Mouse (Mus musculus) left cerebral cortex, postnatal 14 days (tissue): ENCODE measurements around the gene 1810010D01Rik. TPM values are rescaled to one million over a fixed set of nuclear protein-coding genes. Genes with fewer than 3 reads are reported as not detected.

Source experiments
- DNase-seq, 2 experiments: peaks; one replicate each; pipeline ENCODE4 v3.0.0; 2021 to 2022; ENCODE audit warnings: low spot score in 2 of 2, mixed read lengths in 1 of 2
- intact Hi-C: fragments of 180-260 bp; cut with DNase I; formaldehyde crosslinking; loops from one replicate; pipeline ENCODE4 v1.15.1; 2025
- total RNA-seq, 2 experiments: library from RNA; stranded (reverse); gene quantifications; 2 replicates each; pipeline ENCODE4 v1.2.3; 2021

Gene 1810010D01Rik
- total RNA-seq, 2 experiments from 2014 or later = not detected

DNA sequence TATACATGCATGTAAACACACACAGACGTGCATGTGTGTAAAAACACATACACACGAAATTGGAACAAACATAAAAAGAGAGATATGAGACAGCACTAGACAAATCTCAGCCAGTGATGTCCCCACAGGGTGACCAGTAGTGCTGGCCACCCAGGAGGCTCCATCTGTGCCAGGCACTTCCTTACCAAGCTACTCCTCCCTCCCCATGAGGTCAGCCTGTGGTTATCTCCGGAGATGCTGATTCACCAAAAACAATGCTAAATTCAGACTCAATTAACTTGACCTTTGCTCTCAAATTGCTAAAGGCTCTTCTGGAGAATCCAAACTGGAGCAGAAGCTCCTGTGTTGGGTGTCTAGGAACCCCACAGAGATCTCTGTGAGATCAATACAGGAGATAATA is 20.1 kb downstream of the 1810010D01Rik start:
- DNase-seq = no peak
- intact Hi-C loops = no loop called here

DNA sequence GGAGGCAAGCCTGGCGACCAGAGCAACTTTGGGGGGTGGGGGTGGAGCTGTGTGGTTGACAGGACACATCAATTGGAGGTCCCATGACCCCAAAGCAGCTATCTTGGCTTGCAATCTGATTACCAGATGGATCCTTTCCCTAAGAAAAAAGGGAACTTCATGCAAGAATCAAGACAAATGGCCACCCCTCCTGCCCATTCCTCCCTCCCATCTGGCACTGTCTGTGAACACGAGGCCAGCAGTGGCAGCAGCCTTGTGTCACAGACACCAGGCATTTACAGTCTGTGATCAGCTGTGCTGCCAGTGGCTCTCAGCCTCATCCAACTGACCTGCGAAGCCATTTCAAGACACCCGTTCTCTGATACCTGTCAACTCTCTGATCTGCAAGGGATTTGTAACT is 25.5 kb downstream of the 1810010D01Rik start:
- no peak for DNase-seq
- intact Hi-C loops = no loop called here

DNA sequence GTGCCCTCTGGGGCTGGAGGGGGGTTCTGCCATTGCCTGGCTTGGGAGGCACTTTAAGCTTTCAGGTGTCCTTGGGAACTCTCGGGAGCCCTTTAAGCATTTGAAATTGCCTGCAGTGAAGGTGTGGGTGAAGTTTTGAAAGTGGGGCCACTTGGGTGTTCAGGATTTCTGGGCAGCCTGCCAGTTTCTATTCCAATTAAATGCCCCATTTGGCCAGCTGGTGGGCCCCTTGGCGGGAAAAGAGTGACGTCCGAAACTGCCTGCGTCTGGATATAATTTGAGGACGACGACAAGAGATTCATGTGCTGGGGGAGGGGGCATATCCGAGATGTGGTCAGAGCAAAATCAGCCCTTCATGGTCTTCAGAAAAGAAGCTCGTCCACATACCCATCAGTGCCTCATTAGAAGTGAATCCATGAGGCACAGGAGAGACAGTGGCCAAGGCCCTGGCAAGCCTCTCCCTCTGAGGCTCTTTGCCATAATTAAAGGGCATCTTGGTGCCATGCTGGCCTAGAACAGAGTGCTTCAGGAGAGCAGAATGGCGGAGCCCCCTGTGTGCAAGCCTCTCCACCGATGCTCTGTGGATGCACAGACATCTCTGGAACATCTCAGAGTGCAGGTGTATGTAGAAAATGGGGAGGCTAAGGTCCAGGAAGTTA is 26.4 kb downstream of the 1810010D01Rik start:
- intact Hi-C loops = no loop called here
- peak; percentile 36 to 39 for DNase-seq

DNA sequence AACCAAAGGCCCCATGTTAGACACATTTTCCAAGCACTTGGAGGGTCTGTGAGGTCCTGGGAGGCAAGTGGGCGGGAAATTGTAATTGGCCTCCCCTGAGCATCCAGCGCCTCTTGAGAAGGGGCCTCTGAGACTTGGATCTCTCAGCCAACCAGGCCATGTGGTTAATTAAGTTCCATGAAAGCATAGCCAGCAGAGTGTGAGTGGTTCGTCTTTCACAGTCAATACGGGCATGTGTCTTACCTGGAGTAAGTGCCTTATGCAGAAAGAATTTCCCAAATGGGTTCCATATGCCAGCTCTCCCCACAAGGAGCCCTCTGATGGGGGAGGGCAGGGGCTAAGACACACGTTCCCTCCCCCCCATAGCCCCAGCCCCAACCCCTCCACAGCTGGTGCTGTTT is 28.2 kb downstream of the 1810010D01Rik start:
- intact Hi-C loops = no loop called here
- no peak for DNase-seq

DNA sequence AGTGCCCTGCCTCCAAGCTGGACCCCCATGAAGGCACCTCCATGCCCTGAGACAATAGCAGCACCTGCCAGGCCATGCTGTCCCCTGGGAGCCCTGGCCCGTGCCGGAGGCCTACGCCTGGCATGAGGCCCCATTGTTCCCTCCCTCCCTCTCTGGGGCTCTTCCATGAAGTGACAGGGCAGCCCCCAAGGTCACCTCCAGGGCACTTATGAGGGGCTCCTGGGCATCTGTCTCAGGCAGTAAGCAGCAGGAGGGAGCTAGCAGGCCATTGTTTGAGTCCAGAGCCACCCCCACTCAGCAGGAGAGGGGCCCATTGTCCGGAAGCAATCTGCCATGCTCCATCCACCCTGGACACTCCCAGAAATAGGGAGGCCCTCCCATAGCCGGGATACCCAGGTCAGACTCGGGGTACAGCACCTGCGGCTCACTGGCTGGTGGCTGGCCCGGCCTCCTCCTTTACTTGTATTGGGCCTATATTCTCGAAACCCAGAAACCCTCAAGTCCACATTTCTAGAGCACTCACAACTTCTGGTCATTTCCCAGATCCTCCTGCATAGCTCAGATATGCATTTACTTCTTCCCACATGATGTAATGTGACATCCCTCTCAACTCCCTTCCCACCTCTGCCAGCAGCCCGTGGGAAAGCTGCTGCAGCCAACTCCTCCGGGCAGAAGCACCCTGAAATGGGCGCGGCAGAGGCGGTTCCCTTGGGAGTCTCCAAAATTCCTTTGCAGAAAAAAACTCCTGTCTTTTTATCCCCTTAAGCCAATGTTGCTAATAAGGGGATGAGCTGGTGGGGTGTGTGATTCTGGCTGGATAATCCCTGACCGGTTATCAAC is 30.9 kb downstream of the 1810010D01Rik start:
- no peak for DNase-seq
- intact Hi-C loops = no loop called here

DNA sequence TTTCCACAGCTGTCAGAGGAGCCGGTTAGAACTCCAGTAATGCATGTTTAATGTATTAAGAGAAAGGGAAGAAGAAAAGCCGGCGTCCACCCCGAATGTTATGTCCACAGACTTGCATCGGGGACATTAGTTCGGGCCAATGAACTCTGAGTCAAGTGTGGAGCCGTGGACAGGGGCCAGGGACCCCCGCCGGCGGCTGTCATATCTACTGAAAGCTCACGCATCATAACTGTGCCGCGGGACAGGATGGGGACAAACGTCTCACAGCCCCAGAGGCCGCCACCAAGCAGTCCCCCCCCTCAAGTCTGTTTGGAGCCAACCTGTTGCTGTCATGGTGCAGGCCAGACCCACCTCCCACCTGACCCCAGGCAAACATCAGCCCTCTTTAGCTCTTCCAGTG is 34.4 kb downstream of the 1810010D01Rik start:
- no peak for DNase-seq
- intact Hi-C loops = no loop called here

DNA sequence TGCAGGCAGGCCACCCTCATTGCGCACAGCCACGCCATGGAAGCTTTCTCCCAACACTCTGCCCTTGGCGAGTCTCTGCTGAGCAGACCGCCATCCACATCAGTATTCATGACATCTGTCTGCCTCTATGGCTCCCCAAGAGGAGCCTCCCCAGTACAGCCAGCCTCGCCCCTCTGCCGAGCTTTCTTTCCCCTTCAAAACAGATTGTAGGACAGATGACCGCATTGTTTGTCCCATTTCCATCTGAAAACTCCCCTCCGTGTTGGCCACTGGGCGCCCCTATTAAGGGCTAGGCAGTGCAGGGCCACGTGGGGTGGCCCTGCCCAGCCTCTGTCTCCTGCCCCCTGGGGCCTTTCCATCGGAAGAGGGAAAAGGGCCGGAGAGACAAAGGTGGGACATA is 34.8 kb downstream of the 1810010D01Rik start:
- no peak for DNase-seq
- intact Hi-C loops = no loop called here

DNA sequence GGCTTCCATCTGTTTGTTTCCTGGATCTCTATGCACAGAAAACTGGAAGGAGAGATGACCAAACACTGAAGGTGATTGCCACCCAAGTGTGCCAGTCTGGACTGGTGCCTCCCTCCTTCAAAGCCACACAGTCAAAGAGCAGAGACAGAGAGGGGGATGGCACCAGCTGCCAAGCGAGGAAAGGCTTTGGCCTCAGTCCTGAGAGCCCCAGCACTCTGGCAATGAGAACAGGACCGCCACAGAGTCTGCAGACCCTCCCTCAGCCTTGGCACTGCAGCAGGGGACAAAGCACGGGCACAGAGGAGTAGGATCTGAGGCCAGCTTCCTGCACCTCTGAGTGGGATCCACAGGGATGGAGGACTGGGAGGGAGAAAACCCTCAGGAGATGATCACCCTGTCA is 38.2 kb downstream of the 1810010D01Rik start:
- DNase-seq = no peak
- intact Hi-C loops = no loop called here

DNA sequence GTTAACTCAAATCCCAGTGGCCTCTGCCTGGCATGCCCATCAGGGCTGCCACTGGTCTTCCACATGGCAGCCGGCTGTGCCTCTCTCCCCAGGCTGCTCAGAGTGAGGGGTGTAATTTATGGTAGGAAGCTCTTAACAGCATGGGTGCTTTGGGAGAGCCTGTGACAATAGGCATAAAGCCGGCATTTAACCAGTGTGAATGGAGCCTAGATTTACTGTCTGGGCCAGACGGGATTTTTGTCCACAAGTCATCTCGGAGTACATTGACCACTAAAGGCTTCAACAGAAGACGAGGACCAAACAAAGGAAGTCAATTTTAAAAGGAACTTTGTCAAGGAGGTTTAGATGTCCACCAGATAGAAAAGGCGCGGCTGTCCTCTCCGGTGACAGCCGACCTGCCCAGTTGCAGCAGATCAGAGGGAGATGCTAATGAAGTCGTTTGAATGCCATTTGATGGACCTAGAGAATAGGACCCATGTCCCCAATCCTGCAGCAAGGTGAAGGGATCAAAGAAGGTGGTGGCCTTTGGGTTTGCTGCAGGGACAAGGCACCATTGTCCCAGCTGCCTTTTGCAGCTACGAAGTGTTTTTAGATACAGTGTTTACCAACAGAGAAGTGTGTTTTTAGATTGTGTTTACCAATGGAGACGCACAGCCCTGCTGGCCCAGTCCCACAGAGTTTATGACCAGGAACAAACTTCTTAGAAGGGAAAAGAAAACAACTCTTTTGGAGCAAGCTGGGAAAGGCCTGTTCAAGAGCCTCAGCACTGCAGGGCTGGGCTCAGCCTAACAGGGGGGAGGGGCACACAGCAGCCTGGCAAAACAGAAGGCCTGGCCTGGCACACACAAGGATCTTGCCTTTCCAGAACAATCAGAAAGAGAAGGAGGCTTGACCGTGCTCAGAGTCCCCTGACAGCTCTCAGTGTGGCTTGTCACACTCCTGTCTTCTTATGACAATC is 48.4 kb downstream of the 1810010D01Rik start:
- intact Hi-C loops = no loop called here
- peak in 1 of 2 experiments; percentile 29 for DNase-seq

Other genes starting within 250 kb of the 1810010D01Rik start
- 1 to 10 TPM; 3.4 to 3.6 TPM for gene Tpcn2, start 75.9 kb upstream of the 1810010D01Rik start, total RNA-seq
- gene Mrgprf, start 92.7 kb upstream of the 1810010D01Rik start, total RNA-seq = 1 to 10 TPM; 2.1 to 2.2 TPM
- gene Mrgprd, start 106.7 kb upstream of the 1810010D01Rik start, total RNA-seq = not detected